Comparison of ENCODE assay signal across 9 mouse cellular contexts in genomic region chr13:10653376-10654085, GRCm38 (mm10).
DNase-seq lines count a peak whose midpoint lies in the region.
"Had no signal": no experiment of that assay in that cellular context is flagged by ENCODE, and none has a peak within 500 bp of the region (broad histone marks: within the 10 kb centered on the region; RNA-seq: fewer than 3 reads in every experiment).

No protein-coding gene starts in this region.

- 79% methylated on average over 9 of the region's 9 CpGs for WGBS in heart, embryonic 10.5 days

- no peaks in the 10 kb centered on the region for H3K9me3 ChIP-seq in heart, embryonic 10.5 days
- H3K9me3 ChIP-seq: limb, embryonic 12.5 days had no signal

- no peaks in the 10 kb centered on the region for H3K4me1 ChIP-seq in heart, embryonic 10.5 days
- H3K4me1 ChIP-seq: limb, embryonic 12.5 days had no signal

- H3K27ac ChIP-seq in heart, embryonic 10.5 days, result no peak overlapping the region
- H3K27ac ChIP-seq: limb, embryonic 12.5 days had no signal

- peak; percentile 96 for DNase-seq in heart, adult 11 months
- no peak for DNase-seq in heart, embryonic 10.5 days (ENCODE audit: low spot score)
- DNase-seq in brain, adult 2 months (ENCODE audit: low read depth, low spot score), result peak; percentile 95
- DNase-seq in frontal cortex, postnatal 25 days (ENCODE audit: low spot score in 2 of 2), result peak; percentile 19 to 39
- DNase-seq in layer of hippocampus, postnatal 14 days (ENCODE audit: low spot score in 2 of 2), result peak; percentile 34 to 59
- peak; percentile 75 for DNase-seq in right cerebral cortex, adult 18-20 months
- no peak for DNase-seq in ovary, postnatal 36 days (ENCODE audit: low spot score)
- DNase-seq in spleen, postnatal 14 days (ENCODE audit: low spot score in 2 of 2), result no peak

- H3K27me3 ChIP-seq in heart, embryonic 10.5 days (ENCODE audit: insufficient read depth, poor library complexity, severe bottlenecking), result no peaks in the 10 kb centered on the region
- H3K27me3 ChIP-seq: limb, embryonic 12.5 days had no signal

- no peaks in the 10 kb centered on the region for H3K36me3 ChIP-seq in heart, embryonic 10.5 days
- H3K36me3 ChIP-seq: limb, embryonic 12.5 days had no signal

- no peak overlapping the region for H3K4me3 ChIP-seq in heart, embryonic 10.5 days
- H3K4me3 ChIP-seq: limb, embryonic 12.5 days had no signal

Comparison
In these comparisons a context has a peak if more than half of its experiments do, and no peak if none do; other contexts are left out.
1. DNase-seq: peak in heart, adult 11 months (single experiment), brain, adult 2 months (single experiment), frontal cortex, postnatal 25 days (2 of 2), layer of hippocampus, postnatal 14 days (2 of 2) and right cerebral cortex, adult 18-20 months (single experiment); none in heart, embryonic 10.5 days (single experiment), ovary, postnatal 36 days (single experiment) and spleen, postnatal 14 days (0 of 2).